Mouse (Mus musculus): Measurements from ENCODE around the gene Cntn5.

GRCm38 (mm10) chr9:9882779-9883383 is 1021.7 kb downstream of the Cntn5 start:
- TF ChIP-seq POLR2A (IDR thresholded peaks at IDR 0.05; ENCODE audit: borderline replicate concordance, insufficient read depth, low read length) = no peak
- no peak for TF ChIP-seq CTCF (IDR thresholded peaks at IDR 0.05; ENCODE audit: borderline replicate concordance, insufficient read depth, low read depth, low read length)

All from cerebellum, adult 2 months (tissue).